19 mouse cellular contexts compared by ENCODE assay signal in genomic region chr12:31854817-31855216, GRCm38 (mm10).
DNase-seq lines count a peak whose midpoint lies in the region; ATAC-seq and TF ChIP-seq lines count a peak whose summit lies in the region.
"Had no signal": no experiment of that assay in that cellular context is flagged by ENCODE, and none has a peak within 500 bp of the region (broad histone marks: within the 10 kb centered on the region; RNA-seq: fewer than 3 reads in every experiment).

No protein-coding gene starts in this region.

- peak; percentile 13 to 27 for DNase-seq in heart, adult 2 months
- DNase-seq in heart, adult 9 months (ENCODE audit: low spot score in 2 of 2): no peak
- DNase-seq in CH12.LX (ENCODE audit: extremely low read depth): peak; percentile 4
- peak; percentile 19 for DNase-seq in adrenal gland, adult 8-10 months
- DNase-seq in gastrocnemius, postnatal 25 days: peak; percentile 13
- no peak for DNase-seq in frontal cortex, postnatal 25 days (ENCODE audit: low spot score in 2 of 2)
- no peak for DNase-seq in forebrain, postnatal 0 days
- DNase-seq: cerebellum, adult 9-11 months; kidney, adult 11 months; lung, postnatal 10 days; thymus, postnatal 36 days had no signal

- WGBS in heart, adult 2 months: 85% methylated on average over 2 of the region's 2 CpGs
- WGBS in forebrain, postnatal 0 days: 88% methylated on average over 2 of the region's 2 CpGs

- no peaks in the 10 kb centered on the region for H3K9me3 ChIP-seq in CH12.LX (replicated peaks; ENCODE audit: low read length)
- H3K9me3 ChIP-seq in forebrain, postnatal 0 days (ENCODE audit: low read length): no peaks in the 10 kb centered on the region
- H3K9me3 ChIP-seq: embryonic facial prominence, embryonic 13.5 days; hindbrain, embryonic 10.5 days; limb, embryonic 15.5 days; midbrain, embryonic 13.5 days; neural tube, embryonic 13.5 days had no signal

- H3K27ac ChIP-seq in heart, adult 2 months: no peak overlapping the region
- H3K27ac ChIP-seq in CH12.LX (ENCODE audit: insufficient read depth, low read depth): no peak overlapping the region
- H3K27ac ChIP-seq in forebrain, postnatal 0 days (ENCODE audit: low read depth, low read length): no peak overlapping the region
- H3K27ac ChIP-seq: embryonic facial prominence, embryonic 13.5 days; hindbrain, embryonic 10.5 days; hindbrain, postnatal 0 days; kidney, postnatal 0 days; limb, embryonic 15.5 days; midbrain, embryonic 13.5 days; neural tube, embryonic 13.5 days had no signal

- TF ChIP-seq EP300 in heart, adult 2 months (IDR thresholded peaks at IDR 0.05; ENCODE audit: insufficient read depth, low read depth, low read length): no peak
- no peak for TF ChIP-seq EP300 in CH12.LX (IDR thresholded peaks at IDR 0.05; ENCODE audit: low read length)

- intact Hi-C loops in heart, adult 2 months (cut with DNase I): no loop called here

- H3K36me3 ChIP-seq in heart, adult 2 months (ENCODE audit: control insufficient read depth, insufficient read depth, low read length): no peaks in the 10 kb centered on the region
- H3K36me3 ChIP-seq in CH12.LX (replicated peaks in 1 of 2; ENCODE audit: control insufficient read depth in 1 of 2, insufficient read depth in 1 of 2, low read length in 1 of 2): peaks cover 3 to 11% of the 10 kb centered on the region in 2 experiments
- H3K36me3 ChIP-seq in forebrain, postnatal 0 days (ENCODE audit: insufficient read depth): no peaks in the 10 kb centered on the region
- H3K36me3 ChIP-seq: embryonic facial prominence, embryonic 13.5 days; hindbrain, embryonic 10.5 days; limb, embryonic 15.5 days; midbrain, embryonic 13.5 days; neural tube, embryonic 13.5 days had no signal

- TF ChIP-seq RAD21 in CH12.LX (IDR thresholded peaks at IDR 0.05; ENCODE audit: low read depth, low read length): no peak

- TF ChIP-seq POLR2A in heart, adult 2 months (IDR thresholded peaks at IDR 0.05; ENCODE audit: insufficient read depth, low read depth, low read length): no peak
- no peak for TF ChIP-seq POLR2A in CH12.LX (IDR thresholded peaks at IDR 0.05; ENCODE audit: low read depth, low read length)

- no peak overlapping the region for H3K9ac ChIP-seq in heart, adult 2 months (ENCODE audit: low read depth, low read length)
- no peak overlapping the region for H3K9ac ChIP-seq in CH12.LX (ENCODE audit: insufficient read depth, low read depth)
- no peak overlapping the region for H3K9ac ChIP-seq in forebrain, postnatal 0 days
- H3K9ac ChIP-seq: embryonic facial prominence, embryonic 13.5 days; limb, embryonic 15.5 days; midbrain, embryonic 13.5 days; neural tube, embryonic 13.5 days had no signal

- no peaks in the 10 kb centered on the region for H3K4me1 ChIP-seq in heart, adult 2 months (ENCODE audit: control insufficient read depth, insufficient read depth, low read length)
- H3K4me1 ChIP-seq in CH12.LX (ENCODE audit: control insufficient read depth in 1 of 2, insufficient read depth in 2 of 2): peaks cover 0 to 14% of the 10 kb centered on the region in 2 experiments; a peak in 2 of 4 replicates
- no peaks in the 10 kb centered on the region for H3K4me1 ChIP-seq in forebrain, postnatal 0 days (ENCODE audit: insufficient read depth)
- H3K4me1 ChIP-seq: embryonic facial prominence, embryonic 13.5 days; hindbrain, embryonic 10.5 days; limb, embryonic 15.5 days; midbrain, embryonic 13.5 days; neural tube, embryonic 13.5 days had no signal

- no peaks in the 10 kb centered on the region for H3K79me2 ChIP-seq in heart, adult 2 months (replicated peaks; ENCODE audit: control insufficient read depth, insufficient read depth, low read length)
- H3K79me2 ChIP-seq in CH12.LX (replicated peaks; ENCODE audit: control insufficient read depth, extremely low read depth, insufficient read depth, poor library complexity, severe bottlenecking): no peaks in the 10 kb centered on the region

- H3K27me3 ChIP-seq in heart, adult 2 months (ENCODE audit: control insufficient read depth, insufficient read depth, low read length): no peaks in the 10 kb centered on the region
- no peaks in the 10 kb centered on the region for H3K27me3 ChIP-seq in CH12.LX (replicated peaks)
- no peaks in the 10 kb centered on the region for H3K27me3 ChIP-seq in forebrain, postnatal 0 days (ENCODE audit: insufficient read depth, low read length)
- H3K27me3 ChIP-seq: embryonic facial prominence, embryonic 13.5 days; limb, embryonic 15.5 days; midbrain, embryonic 13.5 days; neural tube, embryonic 13.5 days had no signal

- H3K4me3 ChIP-seq in heart, adult 2 months: no peak overlapping the region
- H3K4me3 ChIP-seq in CH12.LX (replicated peaks in 1 of 3; ENCODE audit: low read depth in 2 of 3, low read length in 2 of 3, poor library complexity in 1 of 3): no peak overlapping the region
- H3K4me3 ChIP-seq in forebrain, postnatal 0 days (ENCODE audit: low read depth, low read length): no peak overlapping the region
- H3K4me3 ChIP-seq: embryonic facial prominence, embryonic 13.5 days; hindbrain, embryonic 10.5 days; limb, embryonic 15.5 days; midbrain, embryonic 13.5 days; neural tube, embryonic 13.5 days had no signal

- TF ChIP-seq CTCF in heart, adult 2 months (IDR thresholded peaks at IDR 0.05): no peak
- no peak for TF ChIP-seq CTCF in CH12.LX (conservative IDR thresholded peaks at IDR 0.05 in 1 of 2, IDR thresholded peaks at IDR 0.05 in 1 of 2; ENCODE audit: low read depth in 2 of 2, low read length in 2 of 2)
- no peak for TF ChIP-seq CTCF in forebrain, postnatal 0 days (IDR thresholded peaks at IDR 0.05; ENCODE audit: low read depth)

- dilution Hi-C loops in CH12.LX (cut with MboI; ENCODE audit: extremely low pct_ligation_motif_present, extremely low pct_unique_long_range_greater_than_20kb, low sequenced_read_pairs): no loop called here

- in situ Hi-C loops in CH12.LX (cut with MboI; ENCODE audit: low pct_ligation_motif_present, low pct_unique_long_range_greater_than_20kb, low sequenced_read_pairs): no loop called here

- H3K4me2 ChIP-seq in CH12.LX (ENCODE audit: insufficient read depth, low read depth, poor library complexity, severe bottlenecking): no peak overlapping the region
- no peak overlapping the region for H3K4me2 ChIP-seq in forebrain, postnatal 0 days (ENCODE audit: low read depth)
- H3K4me2 ChIP-seq: embryonic facial prominence, embryonic 13.5 days; limb, embryonic 15.5 days; midbrain, embryonic 13.5 days; neural tube, embryonic 13.5 days had no signal

- no peak for ATAC-seq in forebrain, postnatal 0 days
- ATAC-seq: forebrain, embryonic 16.5 days; hindbrain, postnatal 0 days; midbrain, embryonic 13.5 days had no signal

TF ChIP-seq in CH12.LX, 34 proteins besides CTCF, POLR2A, EP300 and RAD21:
- TF ChIP-seq HCFC1 (IDR thresholded peaks at IDR 0.05; ENCODE audit: low read depth, low read length) (no peak), ZNF384 (IDR thresholded peaks at IDR 0.05; ENCODE audit: low read depth, low read length) (no peak), UBTF (IDR thresholded peaks at IDR 0.05; ENCODE audit: low read depth, low read length) (no peak), MAFK (IDR thresholded peaks at IDR 0.05; ENCODE audit: insufficient replicate concordance, low read length) (no peak), CHD2 (IDR thresholded peaks at IDR 0.05; ENCODE audit: low read length) (no peak), BHLHE40 (IDR thresholded peaks at IDR 0.05; ENCODE audit: low read depth, low read length) (no peak), MYC (IDR thresholded peaks at IDR 0.05; ENCODE audit: low read depth, low read length) (no peak), POLR2AphosphoS2 (IDR thresholded peaks at IDR 0.05; ENCODE audit: low read depth, low read length) (no peak), USF1 (IDR thresholded peaks at IDR 0.05; ENCODE audit: low read depth, low read length) (no peak), JUN (IDR thresholded peaks at IDR 0.05; ENCODE audit: insufficient read depth, low read depth, low read length) (no peak)

Comparison
In these comparisons a context has a peak if more than half of its experiments do, and no peak if none do; other contexts are left out.
1. DNase-seq: peak in heart, adult 2 months (2 of 2), CH12.LX (single experiment), adrenal gland, adult 8-10 months (single experiment) and gastrocnemius, postnatal 25 days (single experiment); none in heart, adult 9 months (0 of 2), frontal cortex, postnatal 25 days (0 of 2) and forebrain, postnatal 0 days (single experiment).